Mouse (Mus musculus) hindbrain, embryonic 10.5 days (tissue): ENCODE results near the gene Btbd9. TPM values are rescaled to one million over a fixed set of nuclear protein-coding genes. Genes with fewer than 3 reads are reported as not detected.
A peak's percentile ranks its signal among the peaks of the same experiment; 100 is the strongest.

ENCODE experiments used
- DNase-seq: peaks from one replicate; pipeline ENCODE4 v3.0.0-alpha.2; 2017; ENCODE audit warnings: low spot score
- H3K27ac ChIP-seq: fragments of 300-500 bp; sonication (generic); 2 replicates; pipeline ENCODE4 v1.5.1; 2016; ENCODE audit warnings: mild to moderate bottlenecking, moderate library complexity
- H3K27me3 ChIP-seq: fragments of 300-500 bp; sonication (generic); 2 replicates; pipeline ENCODE4 v1.6.1; 2016; ENCODE audit warnings: mild to moderate bottlenecking; ENCODE audit not compliant: poor library complexity, insufficient read depth, severe bottlenecking
- H3K36me3 ChIP-seq: fragments of 300-500 bp; sonication (generic); 2 replicates; pipeline ENCODE4 v1.6.1; 2016; ENCODE audit warnings: mild to moderate bottlenecking, moderate library complexity
- H3K4me1 ChIP-seq: fragments of 300-500 bp; sonication (generic); replicated peaks from 2 replicates; pipeline ENCODE4 v1.6.1; 2016; ENCODE audit warnings: mild to moderate bottlenecking
- H3K4me3 ChIP-seq: fragments of 300-500 bp; sonication (generic); 2 replicates; pipeline ENCODE4 v1.5.1; 2016; ENCODE audit warnings: mild to moderate bottlenecking, moderate library complexity
- H3K9me3 ChIP-seq: fragments of 300-500 bp; sonication (generic); 2 replicates; pipeline ENCODE4 v1.6.1; 2016; ENCODE audit warnings: mild to moderate bottlenecking, moderate library complexity
- WGBS: fragments of 180-500 bp; shearing (Covaris S2); methylation state at CpG from one replicate; pipeline ENCODE4 v1.1.7; 2016; 5-methylcytosine and 5-hydroxymethylcytosine counted together
- polyA plus RNA-seq: library from polyadenylated mRNA; unstranded; fragments of >200 nt; fragmentation: Nextera tagmentation; extraction: Ambion mirVana; gene quantifications from 2 replicates; pipeline ENCODE4 v1.2.1, GENCODE M21; 2016

Btbd9 gene
- polyA plus RNA-seq, 1 experiment from 2014 or later = 67.3 TPM

- no peak overlapping the region for H3K4me3 ChIP-seq
- no peak for DNase-seq
- H3K27ac ChIP-seq = no peak overlapping the region
- H3K4me1 ChIP-seq = peaks cover 29% of the 10 kb centered on the region
- WGBS = 96% methylated on average over 6 of the region's 6 CpGs
- H3K36me3 ChIP-seq = no peaks in the 10 kb centered on the region
- H3K9me3 ChIP-seq = no peaks in the 10 kb centered on the region
- no peaks in the 10 kb centered on the region for H3K27me3 ChIP-seq
Measured at GRCm38 (mm10) chr17:30493481-30493880, 82.8 kb downstream of the Btbd9 start.

DNA sequence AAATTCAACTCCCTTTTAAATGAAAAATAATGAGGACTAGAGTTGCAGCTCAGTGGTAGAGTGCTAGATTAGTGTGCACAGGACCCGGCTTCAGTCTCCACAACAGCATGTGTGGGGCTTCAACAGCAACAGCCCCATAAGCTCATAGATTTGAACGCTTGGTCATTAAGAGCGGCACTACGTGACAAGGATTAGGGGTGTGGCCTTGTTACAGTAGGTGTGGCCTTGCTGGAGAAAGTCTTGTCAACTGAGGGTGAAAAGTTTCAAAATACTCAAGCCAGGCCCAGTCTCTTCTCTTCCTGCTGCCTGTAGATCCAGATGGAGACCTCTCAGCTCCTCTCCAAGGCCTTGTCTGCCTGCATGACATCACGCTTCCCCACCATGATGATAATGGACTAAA lies 84.1 kb downstream of the Btbd9 start:
- DNase-seq = no peak

GRCm38 (mm10) chr17:30491601-30492000 lies 84.7 kb downstream of the Btbd9 start:
- WGBS = 96% methylated on average over 8 of the region's 8 CpGs
- H3K27me3 ChIP-seq = no peaks in the 10 kb centered on the region
- no peaks in the 10 kb centered on the region for H3K9me3 ChIP-seq
- no peak overlapping the region for H3K27ac ChIP-seq
- no peak for DNase-seq
- no peak overlapping the region for H3K4me3 ChIP-seq
- peaks cover 20% of the 10 kb centered on the region for H3K4me1 ChIP-seq
- no peaks in the 10 kb centered on the region for H3K36me3 ChIP-seq

More for the DNA sequence above, 84.1 kb downstream of the Btbd9 start:
- Histone ChIP-seq H3K36me3 (no peaks in the 10 kb centered on the region), H3K4me1 (peaks cover 21% of the 10 kb centered on the region), H3K9me3 (no peaks in the 10 kb centered on the region), H3K27me3 (no peaks in the 10 kb centered on the region), H3K4me3 (no peak overlapping the region), H3K27ac (no peak overlapping the region)
- 97% methylated on average over 5 of the region's 5 CpGs for WGBS

- Histone ChIP-seq H3K4me1 (peaks cover 14% of the 10 kb centered on the region), H3K27me3 (no peaks in the 10 kb centered on the region), H3K36me3 (0 out of 2 replicates have a peak, but pooled peaks cover 3% of the 10 kb centered on the region), H3K9me3 (no peaks in the 10 kb centered on the region), H3K27ac (no peak overlapping the region), H3K4me3 (no peak overlapping the region)
- DNase-seq = no peak
- WGBS = 80% methylated on average over 7 of the region's 7 CpGs
Measured at GRCm38 (mm10) chr17:30490601-30491000, 85.7 kb downstream of the Btbd9 start.

GRCm38 (mm10) chr17:30490086-30490485 lies 86.2 kb downstream of the Btbd9 start:
- Histone ChIP-seq H3K4me3 (no peak overlapping the region), H3K9me3 (no peaks in the 10 kb centered on the region), H3K36me3 (0 out of 2 replicates have a peak, but pooled peaks cover 3% of the 10 kb centered on the region), H3K27ac (peak overlapping the region; percentile 59), H3K27me3 (no peaks in the 10 kb centered on the region), H3K4me1 (peaks cover 11% of the 10 kb centered on the region; the same call in 1 of the 2 replicates)
- WGBS = 85% methylated on average over 5 of the region's 5 CpGs
- no peak for DNase-seq

GRCm38 (mm10) chr17:30489629-30490028 lies 86.7 kb downstream of the Btbd9 start:
- no peak overlapping the region for H3K4me3 ChIP-seq
- H3K36me3 ChIP-seq = 0 out of 2 replicates have a peak, but pooled peaks cover 3% of the 10 kb centered on the region
- peaks cover 11% of the 10 kb centered on the region; the same call in 1 of the 2 replicates for H3K4me1 ChIP-seq
- WGBS = 43% methylated on average over 7 of the region's 7 CpGs
- H3K27ac ChIP-seq = peak overlapping the region; percentile 59
- no peak for DNase-seq
- no peaks in the 10 kb centered on the region for H3K9me3 ChIP-seq
- no peaks in the 10 kb centered on the region for H3K27me3 ChIP-seq

DNA sequence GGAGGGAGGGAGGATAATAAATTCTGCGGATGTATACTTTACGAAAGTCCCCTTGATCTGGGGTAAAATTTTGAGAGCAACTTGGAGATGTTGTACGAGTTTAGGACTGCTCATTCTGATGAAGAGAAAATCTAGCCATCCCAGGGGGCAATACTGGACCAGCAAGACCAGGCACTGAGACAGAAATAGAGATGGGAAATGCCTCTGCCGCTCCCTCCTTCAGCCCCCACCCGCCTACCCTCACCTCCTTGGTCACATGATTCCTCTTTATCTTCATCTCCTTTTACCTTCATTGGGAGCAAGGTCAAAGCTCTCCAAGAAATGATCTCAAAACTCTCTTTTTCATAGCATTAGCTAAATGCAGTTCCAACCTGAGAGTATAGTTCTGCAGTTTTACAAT lies 88.6 kb downstream of the Btbd9 start:
- peaks cover 6% of the 10 kb centered on the region; the same call in 1 of the 2 replicates for H3K9me3 ChIP-seq
- H3K36me3 ChIP-seq = peaks cover 12% of the 10 kb centered on the region
- H3K4me3 ChIP-seq = no peak overlapping the region
- no peak overlapping the region for H3K27ac ChIP-seq
- DNase-seq = no peak
- 91% methylated on average over 5 of the region's 5 CpGs for WGBS
- H3K27me3 ChIP-seq = no peaks in the 10 kb centered on the region
- H3K4me1 ChIP-seq = peaks cover 11% of the 10 kb centered on the region; the same call in 1 of the 2 replicates

- peaks cover 6% of the 10 kb centered on the region; the same call in 1 of the 2 replicates for H3K9me3 ChIP-seq
- WGBS = 86% methylated on average over 4 of the region's 4 CpGs
Measured at GRCm38 (mm10) chr17:30485067-30485854, 91.0 kb downstream of the Btbd9 start.

DNA sequence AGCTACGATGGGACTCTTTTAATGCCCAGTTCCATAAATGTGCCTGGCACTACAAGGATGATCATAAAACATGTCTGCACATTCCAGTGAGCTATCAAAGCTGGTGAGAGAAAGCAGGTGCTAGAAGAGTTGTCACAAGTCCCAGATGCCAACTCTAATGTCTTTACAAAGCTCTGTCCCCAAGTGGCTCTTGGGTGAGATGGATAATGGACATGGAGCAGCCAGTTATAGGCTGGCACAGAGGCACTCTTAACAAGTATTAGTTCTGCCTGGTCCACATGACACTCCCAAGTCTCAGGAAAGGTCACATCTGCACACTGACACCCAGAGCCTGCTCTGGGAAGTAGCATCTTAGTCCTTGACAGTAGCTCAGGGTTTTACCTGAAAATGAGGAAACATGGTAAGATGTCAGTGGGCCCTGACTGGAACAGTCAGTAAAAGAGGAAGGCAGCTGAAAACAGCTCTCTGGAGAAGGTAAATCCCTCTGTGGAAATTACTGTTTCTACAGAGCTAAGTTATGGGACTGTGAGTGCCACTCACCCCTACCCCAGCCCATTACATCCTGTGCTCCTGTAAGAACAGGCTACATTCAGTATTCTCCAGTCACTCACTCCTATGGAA lies 91.7 kb downstream of the Btbd9 start:
- H3K36me3 ChIP-seq = peaks cover 18% of the 10 kb centered on the region
- WGBS = 97% methylated on average over 1 of the region's 1 CpGs
- no peaks in the 10 kb centered on the region for H3K27me3 ChIP-seq
- no peak overlapping the region for H3K4me3 ChIP-seq
- peaks cover 3% of the 10 kb centered on the region; the same call in 1 of the 2 replicates for H3K4me1 ChIP-seq
- peaks cover 6% of the 10 kb centered on the region; the same call in 1 of the 2 replicates for H3K9me3 ChIP-seq
- no peak for DNase-seq
- H3K27ac ChIP-seq = no peak overlapping the region

More at GRCm38 (mm10) chr17:30485067-30485854, 91.0 kb downstream of the Btbd9 start:
- H3K27me3 ChIP-seq = no peaks in the 10 kb centered on the region
- DNase-seq = no peak
- H3K27ac ChIP-seq = no peak overlapping the region
- H3K4me1 ChIP-seq = peaks cover 9% of the 10 kb centered on the region; the same call in 1 of the 2 replicates
- H3K4me3 ChIP-seq = no peak overlapping the region
- H3K36me3 ChIP-seq = peaks cover 17% of the 10 kb centered on the region

- Histone ChIP-seq H3K4me3 (no peak overlapping the region), H3K27ac (no peak overlapping the region), H3K27me3 (no peaks in the 10 kb centered on the region), H3K9me3 (peaks cover 6% of the 10 kb centered on the region; the same call in 1 of the 2 replicates), H3K36me3 (peaks cover 18% of the 10 kb centered on the region), H3K4me1 (no peaks in the 10 kb centered on the region)
- 91% methylated on average over 6 of the region's 6 CpGs for WGBS
- no peak for DNase-seq
Measured at GRCm38 (mm10) chr17:30481766-30482165, 94.5 kb downstream of the Btbd9 start.

DNA sequence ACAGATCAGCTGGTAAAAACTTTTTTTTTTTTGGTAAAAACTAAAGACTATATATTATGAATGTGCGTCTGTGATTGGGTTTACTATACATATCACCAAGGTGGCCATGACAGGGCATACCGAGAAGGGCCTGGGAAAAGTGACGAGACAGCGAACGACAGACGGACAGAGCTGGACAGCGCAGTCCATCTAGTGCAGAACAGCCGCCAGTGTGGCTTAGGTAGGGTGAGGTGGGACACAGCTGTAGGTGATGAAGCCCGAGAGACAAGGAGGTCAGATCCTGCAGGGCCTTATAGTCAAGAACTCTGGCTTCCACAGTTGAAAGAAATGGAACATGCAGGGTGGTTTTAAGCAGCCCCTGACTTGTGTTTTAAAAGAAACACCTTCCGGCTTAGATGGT lies 94.9 kb downstream of the Btbd9 start:
- H3K4me3 ChIP-seq = no peak overlapping the region
- WGBS = 95% methylated on average over 10 of the region's 10 CpGs
- peaks cover 17% of the 10 kb centered on the region for H3K36me3 ChIP-seq
- H3K27ac ChIP-seq = no peak overlapping the region
- no peak for DNase-seq
- H3K4me1 ChIP-seq = no peaks in the 10 kb centered on the region
- H3K27me3 ChIP-seq = no peaks in the 10 kb centered on the region
- peaks cover 6% of the 10 kb centered on the region; the same call in 1 of the 2 replicates for H3K9me3 ChIP-seq

DNA sequence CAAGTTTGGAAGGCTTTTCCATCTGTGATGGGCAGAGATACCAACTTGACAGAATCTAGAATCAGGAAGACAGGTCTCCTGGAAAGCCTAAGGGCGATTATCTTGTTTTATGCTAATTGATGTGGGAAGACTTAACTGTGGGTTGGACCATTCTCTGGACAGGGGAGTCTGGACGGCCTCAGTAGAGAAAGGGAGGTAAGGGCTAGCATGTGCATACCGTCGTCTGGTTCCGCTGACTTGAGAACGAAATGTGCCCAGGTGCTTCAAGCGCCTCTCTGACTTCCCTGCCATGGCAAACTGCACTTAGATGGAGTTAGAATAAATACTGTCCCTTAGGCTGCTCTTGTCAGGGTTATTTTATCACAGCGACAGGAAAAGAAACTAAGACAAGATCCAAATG lies 95.9 kb downstream of the Btbd9 start:
- Histone ChIP-seq H3K4me1 (no peaks in the 10 kb centered on the region), H3K27me3 (no peaks in the 10 kb centered on the region), H3K4me3 (no peak overlapping the region), H3K27ac (no peak overlapping the region), H3K9me3 (peaks cover 6% of the 10 kb centered on the region; the same call in 1 of the 2 replicates), H3K36me3 (peaks cover 14% of the 10 kb centered on the region)
- WGBS = 92% methylated on average over 8 of the region's 8 CpGs
- DNase-seq = no peak

- 82% methylated on average over 9 of the region's 9 CpGs for WGBS
- no peak overlapping the region for H3K27ac ChIP-seq
- H3K36me3 ChIP-seq = peaks cover 6% of the 10 kb centered on the region; the same call in 1 of the 2 replicates
- no peaks in the 10 kb centered on the region for H3K27me3 ChIP-seq
- H3K4me3 ChIP-seq = no peak overlapping the region
- no peak for DNase-seq
- 0 out of 2 replicates have a peak, but pooled peaks cover 3% of the 10 kb centered on the region for H3K4me1 ChIP-seq
- H3K9me3 ChIP-seq = 0 out of 2 replicates have a peak, but pooled peaks cover under 1% of the 10 kb centered on the region
Measured at GRCm38 (mm10) chr17:30478181-30478580, 98.1 kb downstream of the Btbd9 start.
